Mouse (Mus musculus) megakaryocyte, embryonic 14.5 days (primary cell): Measurements from ENCODE around the gene Rapgef4.

Experiments used
- FLI1 ChIP-seq: IDR thresholded peaks from 2 replicates; pipeline ENCODE4 v1.6.1; 2012; ENCODE audit warnings: low read length, inconsistent platforms, mixed read lengths
- GATA1 ChIP-seq: IDR thresholded peaks from 3 replicates; pipeline ENCODE4 v1.6.1; 2012; ENCODE audit warnings: mixed read lengths, low read length, inconsistent platforms, borderline replicate concordance

- TF ChIP-seq GATA1, result no peak
- no peak for TF ChIP-seq FLI1
Measured at GRCm38 (mm10) chr2:71973646-71974045, 7.4 kb upstream of the Rapgef4 start.
